Mouse (Mus musculus) retina, postnatal 7 days (tissue): ENCODE results near the gene Ttll8.
A peak's percentile ranks its signal among the peaks of the same experiment; 100 is the strongest.

Experiments
- DNase-seq: peaks from one replicate; pipeline ENCODE4 v3.0.0-alpha.2; 2012; ENCODE audit warnings: low read depth, low spot score

Gene Ttll8

DNA sequence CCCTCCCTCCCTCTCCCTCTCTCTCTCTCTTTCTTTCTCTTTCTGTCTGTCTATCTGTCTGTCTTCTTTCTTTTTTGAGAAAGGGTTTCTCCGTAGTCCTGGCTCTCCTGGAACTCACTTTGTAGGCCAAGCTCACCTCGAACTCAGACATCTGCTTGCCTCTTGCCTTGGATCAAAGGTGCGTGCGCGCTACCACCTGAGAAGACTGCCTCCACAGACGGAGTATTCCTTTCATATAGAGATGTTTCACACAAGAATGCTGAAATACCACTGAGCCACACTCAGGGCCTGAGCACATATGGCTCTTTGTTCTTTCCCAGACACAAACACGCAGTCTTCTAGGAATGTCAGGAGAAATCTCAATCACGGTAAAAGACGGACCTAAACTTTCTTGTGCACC lies 70.9 kb downstream of the Ttll8 start:
- DNase-seq, result no peak

DNA sequence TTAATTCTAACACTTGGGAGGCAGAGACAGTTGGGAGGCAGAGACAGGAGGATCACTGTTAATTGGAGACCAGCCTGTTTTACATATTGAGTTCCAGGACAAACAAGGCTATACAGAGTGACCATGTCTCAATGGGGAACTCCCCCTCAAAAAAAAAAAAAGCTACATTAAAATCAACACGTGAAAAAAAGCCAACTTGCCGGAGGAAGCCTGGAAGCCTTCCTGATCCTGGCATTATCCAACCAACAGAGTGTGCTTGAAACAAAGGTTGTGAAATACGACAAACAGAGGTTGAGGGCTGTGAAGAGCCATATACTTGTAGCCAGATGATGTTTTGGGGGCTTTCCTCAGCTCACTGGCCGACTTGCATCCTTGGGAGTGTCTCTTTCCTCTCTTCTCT lies 71.4 kb downstream of the Ttll8 start:
- no peak for DNase-seq

DNA sequence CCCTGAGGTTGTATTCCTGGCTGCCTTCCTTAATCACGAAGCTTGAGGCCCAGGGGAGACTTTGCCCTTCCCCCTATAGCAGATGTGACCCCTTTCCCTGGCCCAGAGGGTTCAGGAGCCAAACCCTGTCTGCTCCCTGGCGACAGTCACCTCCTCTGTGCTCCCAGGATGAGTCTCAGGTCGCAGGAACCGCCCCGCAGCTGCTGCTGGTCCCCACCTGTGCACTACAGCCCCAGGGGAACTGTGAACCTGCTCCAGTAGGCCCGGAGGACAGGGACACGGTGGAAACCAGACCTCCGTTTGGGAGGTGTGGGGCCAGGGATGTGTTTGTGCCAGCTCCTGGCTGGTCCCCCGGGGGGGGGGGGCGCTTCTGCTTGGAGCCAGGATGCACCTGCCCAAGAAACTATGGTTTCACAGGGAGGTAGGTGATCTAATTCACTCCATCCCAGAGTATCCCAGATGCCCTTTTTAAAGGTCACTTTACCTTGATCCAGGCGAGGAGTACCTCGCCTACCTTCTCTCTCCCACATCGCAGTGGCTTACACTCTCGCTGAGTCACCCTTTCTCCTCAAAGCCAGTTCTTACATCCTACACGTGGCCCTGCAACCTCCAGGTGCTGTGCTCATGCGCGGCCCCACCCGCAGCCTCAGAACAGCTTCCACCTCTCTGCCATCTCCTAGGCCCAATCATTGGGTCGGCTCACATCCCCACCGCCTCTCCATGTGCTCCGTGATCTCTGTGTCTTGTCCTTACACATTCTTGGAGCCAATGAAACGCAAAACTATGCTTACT lies 72.8 kb downstream of the Ttll8 start:
- DNase-seq, result no peak

DNA sequence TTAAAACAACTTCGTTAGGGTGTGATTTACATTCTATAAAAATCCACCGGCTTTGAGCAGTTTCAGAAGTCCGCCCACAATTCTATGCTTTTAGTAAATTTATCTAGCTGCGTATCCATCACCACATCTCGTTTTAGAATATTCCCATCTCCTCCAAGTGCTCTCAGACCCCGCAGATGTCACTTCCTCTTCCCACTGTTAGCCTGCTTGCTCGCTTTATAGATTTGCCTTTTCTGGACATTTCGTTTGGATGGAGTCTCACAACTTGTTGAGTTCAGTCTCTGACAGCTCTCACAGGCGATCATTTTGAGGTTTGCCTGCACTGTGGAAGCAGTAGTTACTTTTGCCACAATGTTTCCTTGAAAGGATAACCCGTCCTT lies 77.2 kb downstream of the Ttll8 start:
- no peak for DNase-seq

DNA sequence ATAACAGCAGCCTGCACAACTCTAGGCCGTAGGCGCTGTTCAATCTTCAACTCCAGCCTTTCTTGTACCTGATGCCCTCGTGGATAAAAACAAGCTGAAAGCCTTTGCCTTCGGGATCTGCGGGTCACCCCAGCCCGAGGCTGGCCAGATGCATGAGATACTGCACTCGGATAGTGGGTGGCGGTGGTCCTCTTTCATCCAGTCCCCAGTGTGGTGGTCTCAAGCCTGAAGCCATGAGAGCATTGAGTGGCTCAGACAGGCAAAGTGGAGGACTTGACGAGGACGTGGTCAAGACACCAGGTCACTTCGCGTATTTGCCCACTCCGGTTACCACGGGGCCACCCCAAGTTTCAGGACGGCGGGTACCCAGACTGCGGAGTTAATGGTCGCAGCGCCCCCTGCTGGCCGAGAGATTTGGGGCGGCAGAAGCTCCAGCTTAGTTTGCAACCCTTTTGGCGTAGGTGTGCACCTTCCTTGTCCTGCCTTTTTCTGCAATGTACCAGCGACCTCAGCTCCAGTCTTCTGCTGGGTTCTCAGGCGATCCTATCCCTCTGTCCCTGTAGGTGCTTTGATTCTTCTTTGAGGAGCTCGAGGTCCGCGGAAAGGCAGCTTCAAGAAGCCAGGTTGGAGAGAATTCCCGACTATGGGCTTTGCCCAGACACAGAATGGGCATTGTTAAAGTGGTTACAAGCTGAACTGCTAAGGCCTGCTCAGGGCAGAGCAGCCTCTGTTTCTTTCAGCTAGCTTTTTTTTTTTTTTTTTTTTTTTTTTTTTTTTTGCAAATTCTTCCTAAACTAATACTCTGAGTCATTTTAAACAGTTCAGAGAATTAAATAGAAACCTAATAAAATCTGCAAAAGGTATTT lies 77.8 kb downstream of the Ttll8 start:
- peak; percentile 54 for DNase-seq

DNA sequence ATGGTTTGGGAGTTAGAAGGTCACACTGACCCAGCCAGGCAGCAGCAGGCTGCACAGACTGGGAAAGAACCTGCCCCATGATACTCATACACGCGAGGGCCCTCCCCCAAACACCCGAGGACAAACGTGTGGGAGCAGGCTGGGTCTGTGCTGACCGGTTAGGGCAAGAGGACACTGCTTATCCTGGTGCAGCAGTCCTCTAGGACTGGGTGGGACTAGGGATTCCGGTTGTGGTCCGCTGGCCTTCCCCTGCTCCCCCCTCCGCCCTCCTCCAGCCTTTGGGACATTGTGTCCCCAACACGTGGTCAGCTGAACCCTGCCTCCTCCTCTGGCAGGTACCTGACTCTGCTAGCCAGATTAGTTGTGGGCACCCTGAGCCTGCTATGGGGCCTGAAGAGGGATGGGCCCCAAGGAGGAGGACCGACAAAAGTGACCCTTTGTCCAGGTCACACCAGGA lies 78.6 kb downstream of the Ttll8 start:
- DNase-seq, result no peak

DNA sequence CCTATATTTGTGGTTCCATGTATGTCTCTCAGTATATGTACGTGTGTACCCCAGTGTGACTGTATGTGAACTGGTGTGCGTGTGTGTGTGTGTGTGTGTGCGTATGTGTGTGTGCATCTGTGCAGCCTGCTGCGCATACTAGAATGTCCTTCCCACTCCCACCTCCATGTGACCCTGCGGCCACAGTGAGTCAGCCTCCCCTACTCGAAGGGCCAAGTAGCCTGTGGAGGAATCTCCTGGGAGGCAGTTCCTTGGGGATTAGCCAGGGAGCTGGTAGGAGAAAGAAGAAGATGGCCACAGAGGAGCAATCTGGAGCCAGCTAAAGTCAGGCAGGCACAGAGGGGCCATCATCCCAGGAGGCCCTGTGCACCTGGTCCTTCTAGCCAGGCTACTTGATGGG lies 79.7 kb downstream of the Ttll8 start:
- no peak for DNase-seq

DNA sequence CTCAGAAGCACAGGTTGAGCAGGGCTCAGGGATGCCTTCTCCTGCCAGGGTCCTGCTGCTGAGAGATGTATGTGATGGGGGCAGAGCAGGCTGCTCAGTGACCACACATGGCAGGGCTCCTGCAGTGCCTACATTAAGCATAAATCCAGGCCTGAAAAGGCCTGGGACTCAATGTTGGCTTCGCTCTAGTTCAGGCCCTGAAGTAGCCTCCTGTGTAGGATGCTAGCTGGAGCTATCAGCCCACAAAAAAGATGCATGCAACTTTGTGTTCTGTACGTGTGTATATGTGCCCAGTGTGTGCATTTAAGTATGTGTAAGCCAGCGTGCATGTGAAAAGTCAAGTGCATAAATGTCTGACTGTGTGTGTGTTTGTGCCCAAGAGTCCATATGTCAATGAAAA lies 80.2 kb downstream of the Ttll8 start:
- no peak for DNase-seq

DNA sequence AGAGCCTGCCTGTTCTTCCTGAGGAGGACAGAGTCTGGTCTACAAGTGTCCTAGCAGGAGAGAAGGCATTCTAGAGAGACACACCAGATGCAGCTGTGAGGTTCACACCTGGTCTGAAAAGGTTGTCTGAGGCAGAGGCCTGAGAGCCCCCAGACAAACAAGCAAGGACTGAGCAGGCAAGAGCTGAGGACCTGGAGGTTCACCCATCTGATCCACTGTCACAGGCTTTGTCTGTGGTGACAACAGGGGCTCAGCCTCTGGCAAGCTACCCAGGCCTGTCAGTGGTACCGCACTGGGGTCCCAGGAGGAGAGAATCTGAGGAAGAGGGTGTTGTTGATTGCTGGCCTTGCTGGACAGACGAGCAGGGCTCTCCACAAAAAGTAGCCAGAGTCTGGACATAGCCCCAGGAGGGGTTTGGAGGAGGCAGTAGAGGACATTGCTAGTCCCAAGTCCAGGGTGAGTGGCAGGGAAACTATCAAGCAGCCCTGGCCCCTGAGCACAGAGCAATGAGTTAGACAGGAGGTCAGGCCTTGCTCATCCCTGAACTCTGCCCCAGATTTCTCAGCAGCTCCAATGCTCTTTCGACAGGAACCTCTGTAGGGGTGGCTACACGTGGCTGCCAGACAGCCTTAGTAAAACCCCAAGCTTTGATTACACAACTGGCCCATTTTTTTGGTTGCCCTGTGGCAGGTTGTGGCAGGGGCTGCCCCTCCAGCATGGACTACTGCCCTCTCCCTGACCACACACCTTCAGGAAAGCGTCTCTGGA lies 83.6 kb downstream of the Ttll8 start:
- DNase-seq, result no peak

DNA sequence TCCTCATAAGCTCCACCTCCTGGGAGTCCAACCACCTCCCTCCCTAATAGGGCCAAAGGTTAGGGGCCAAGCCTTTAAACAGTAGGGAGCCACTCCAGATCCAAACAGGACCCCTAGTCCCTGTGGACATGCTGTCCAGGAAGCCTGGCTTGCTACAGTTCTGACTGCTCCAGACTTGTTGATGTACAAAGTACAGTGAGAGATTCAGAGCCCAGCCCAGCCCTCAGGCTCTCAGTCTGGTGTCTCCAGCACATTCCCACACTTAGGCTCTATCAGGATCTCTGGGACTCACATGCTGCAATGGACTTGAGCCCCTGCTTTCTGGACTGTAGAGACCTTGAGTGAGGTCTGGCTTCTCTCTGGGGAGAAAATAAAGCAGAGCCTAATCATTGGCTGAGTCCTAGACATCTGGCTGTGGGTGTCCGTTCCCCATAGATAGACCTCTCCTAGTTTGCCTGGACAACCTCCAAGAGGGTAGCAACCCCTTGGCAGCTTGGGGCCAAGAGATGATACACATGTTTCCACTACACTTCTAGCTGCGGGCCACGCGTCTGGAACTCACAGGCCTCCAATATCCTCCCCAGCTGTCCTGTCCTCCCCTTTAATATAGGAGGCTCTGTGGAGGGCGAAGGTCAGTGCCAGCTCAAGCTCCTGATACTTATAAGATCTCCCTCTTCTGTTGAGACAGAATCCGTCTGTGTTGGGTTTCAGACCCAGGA lies 86.0 kb downstream of the Ttll8 start:
- DNase-seq, result no peak

DNA sequence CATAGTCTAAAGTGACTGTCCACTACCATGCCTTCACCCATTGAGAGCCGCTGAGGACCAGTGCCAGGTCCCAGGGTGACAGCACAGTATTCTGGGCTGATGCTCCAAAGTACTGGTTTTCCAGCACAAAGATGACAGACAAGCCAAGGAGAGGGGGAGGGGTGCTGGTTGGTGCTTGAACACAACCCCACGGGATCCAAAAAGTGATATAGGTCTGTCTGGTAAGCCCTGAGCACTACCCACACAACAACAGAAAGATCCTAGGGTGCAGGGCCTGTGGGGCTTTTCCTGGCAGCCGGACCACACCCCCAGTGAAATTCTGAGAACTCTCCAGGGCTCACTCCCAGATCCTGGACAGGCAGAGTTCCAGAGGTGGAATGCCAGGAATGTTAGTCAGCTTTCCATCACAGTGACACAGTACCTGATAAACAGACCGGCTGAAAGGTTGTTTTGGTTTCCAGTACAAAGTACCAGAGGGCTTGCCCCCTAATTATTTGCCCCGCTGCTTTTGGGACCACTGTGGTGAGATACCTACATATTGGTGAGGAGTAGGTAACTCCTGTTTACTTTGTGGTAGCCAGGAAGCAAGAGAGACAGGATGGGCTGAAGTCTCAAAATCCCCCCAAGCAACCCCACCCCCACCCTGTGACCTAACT lies 86.7 kb downstream of the Ttll8 start:
- no peak for DNase-seq

DNA sequence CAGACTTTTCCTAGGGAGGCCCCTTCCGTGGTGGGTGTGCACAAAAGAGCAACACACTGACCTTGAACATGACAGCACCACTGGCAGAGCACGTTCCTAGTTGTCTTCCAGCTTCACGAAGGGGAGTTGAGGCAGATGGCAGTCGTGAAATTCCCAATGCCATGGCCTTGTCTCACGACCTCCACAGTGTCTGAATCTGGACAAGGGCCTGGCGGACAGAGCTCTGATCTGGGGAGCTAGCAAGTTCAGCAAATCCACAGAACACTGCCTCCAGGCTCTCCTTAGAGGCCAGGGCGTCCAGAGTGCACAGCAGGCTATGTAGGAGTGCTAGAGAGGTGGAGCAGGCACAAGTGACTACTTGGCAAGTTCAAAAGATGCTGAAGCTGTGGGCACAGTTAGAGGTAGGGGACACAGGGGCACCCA lies 87.3 kb downstream of the Ttll8 start:
- DNase-seq, result no peak

DNA sequence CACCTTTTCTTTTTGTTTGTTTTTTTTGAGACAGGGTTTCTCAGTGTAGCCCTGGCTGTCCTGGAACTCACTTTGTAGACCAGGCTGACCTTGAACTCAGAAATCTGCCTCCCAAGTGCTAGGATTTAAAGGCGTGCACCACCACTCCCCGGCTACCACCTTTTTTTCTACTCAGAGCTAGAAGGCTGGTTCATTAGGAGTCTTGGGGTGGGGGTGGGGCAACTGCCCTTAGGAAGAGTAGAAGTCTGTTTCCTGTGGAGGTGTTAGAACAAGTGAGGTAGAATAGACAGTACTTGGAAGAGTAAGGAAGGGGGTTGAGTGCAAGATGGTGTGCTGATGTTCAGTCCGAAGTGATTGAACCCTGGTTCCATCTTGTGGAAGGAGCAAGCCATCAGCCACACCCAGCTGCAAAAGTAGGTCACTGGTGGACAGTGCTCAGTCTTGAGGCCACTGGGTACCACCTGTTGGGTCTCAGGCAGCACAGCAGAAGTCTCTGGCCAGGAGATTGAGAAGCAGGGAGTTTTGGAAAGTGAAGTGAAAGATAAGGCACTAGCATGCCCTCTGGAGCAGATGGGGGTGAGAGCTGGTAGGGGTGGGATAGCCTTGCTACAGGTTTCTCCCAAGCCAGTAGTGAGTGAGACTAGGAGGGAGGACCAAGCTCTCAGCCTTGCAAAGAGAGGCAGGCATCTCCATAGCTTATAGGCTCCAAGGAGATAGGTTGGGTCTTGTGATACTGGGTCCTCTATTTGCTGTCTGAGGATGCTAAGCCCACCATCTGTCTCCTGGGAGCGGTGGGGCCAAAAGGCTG lies 88.1 kb downstream of the Ttll8 start:
- no peak for DNase-seq

DNA sequence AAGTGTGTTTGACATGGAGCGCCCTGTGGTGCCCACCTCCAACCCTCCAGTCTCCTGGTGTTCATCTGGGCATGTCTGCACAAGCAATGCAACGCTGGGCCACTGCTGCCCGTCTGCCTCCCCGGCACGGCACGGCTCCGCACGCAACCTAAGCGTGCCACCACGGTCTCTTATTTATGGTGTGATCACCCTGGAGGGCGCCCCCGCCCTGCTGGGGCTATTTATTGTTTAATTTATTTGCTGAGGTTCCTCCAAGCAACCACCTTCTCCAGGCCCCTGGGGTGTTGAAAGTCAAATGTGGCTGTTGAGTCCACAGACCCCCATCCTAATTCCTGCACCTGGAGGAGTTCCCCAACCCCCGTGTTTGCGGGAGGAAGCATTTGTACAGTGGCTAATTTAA lies 89.2 kb downstream of the Ttll8 start:
- DNase-seq, result no peak

DNA sequence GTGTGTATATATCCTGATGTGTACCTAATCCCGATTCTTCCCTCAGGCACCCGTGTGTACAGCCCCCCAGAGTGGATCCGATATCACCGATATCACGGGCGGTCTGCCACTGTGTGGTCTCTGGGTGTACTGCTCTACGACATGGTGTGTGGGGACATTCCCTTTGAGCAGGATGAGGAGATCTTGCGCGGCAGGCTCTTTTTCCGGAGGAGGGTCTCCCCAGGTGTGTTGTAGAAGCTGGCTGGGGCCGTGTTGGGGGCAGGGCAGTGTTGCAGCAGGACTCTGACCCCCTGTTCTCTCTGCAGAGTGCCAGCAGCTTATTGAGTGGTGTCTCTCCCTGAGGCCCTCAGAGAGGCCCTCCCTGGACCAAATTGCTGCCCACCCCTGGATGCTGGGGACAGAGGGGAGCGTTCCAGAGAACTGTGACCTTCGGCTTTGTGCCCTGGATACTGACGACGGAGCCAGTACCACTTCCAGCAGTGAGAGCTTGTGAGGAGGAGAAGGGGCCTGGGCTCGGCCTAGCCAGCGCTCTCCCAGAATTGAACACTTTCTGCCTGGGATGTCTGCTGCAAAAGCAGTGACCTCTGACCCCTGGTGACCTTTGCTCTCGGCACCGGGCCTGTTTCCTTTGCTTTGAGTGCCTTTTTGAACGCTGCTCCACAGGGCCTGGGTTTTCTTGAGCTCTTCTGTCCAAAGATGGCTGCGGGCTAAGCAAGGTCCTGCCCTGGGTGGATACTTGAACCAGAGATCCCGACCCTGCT lies 89.8 kb downstream of the Ttll8 start:
- DNase-seq, result no peak

DNA sequence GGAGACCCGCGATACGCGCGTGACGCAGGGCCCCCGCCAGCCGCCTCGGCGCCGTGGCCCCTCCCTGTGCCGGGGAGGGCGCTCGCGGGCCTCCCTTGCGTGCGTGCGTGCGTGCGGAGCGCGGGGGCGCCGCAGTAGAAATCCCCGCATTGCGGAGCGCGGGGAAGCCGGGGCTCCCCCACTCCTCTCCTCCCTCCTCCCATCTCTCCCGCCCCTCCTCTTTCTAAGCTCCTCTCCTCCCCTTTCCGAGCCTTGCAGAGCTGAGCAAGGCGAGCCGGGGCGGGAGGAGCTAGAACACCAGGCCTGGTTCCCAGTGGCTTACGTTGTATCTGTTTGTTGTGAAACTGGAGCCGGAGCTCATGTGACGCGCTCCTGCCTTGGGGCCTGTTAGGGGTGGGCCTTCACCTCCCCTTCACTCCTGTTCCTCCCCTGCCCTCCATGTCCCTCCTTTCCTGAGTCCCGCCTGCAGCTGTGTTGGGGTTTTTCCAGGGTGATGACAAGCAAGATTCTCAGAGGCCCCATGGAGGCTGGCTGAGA lies 90.5 kb downstream of the Ttll8 start:
- DNase-seq, result peak; percentile 82

DNA sequence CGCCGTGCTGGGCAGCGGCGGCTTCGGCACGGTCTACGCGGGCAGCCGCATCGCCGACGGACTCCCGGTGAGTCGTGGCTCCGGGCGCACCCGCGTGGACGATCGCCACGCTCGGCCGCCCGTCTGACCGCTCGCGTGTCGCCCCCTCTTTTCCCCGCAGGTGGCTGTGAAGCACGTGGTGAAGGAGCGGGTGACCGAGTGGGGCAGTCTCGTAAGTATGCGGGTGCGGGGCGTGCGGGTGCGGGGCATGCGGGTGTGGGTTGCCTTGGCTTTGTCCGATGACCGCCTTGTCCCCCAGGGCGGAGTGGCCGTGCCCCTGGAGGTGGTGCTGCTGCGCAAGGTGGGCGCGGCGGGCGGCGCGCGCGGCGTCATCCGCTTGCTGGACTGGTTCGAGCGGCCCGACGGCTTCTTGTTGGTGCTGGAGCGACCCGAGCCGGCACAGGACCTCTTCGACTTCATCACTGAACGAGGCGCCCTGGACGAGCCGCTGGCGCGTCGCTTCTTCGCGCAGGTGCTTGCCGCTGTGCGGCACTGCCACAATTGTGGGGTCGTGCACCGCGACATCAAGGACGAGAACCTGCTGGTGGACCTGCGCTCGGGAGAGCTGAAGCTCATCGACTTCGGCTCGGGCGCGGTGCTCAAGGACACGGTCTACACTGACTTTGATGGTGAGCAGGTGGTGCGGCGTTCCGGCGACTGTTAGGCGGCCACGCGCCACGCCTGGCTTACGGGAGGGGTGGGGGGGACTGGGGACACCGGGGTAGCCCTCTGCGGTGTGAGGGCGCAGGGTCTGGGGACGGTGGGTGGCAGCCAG lies 91.1 kb downstream of the Ttll8 start:
- no peak for DNase-seq
